Mouse (Mus musculus): Measurements from ENCODE around the gene Trim63. TPM values are rescaled to one million over a fixed set of nuclear protein-coding genes. Genes with fewer than 3 reads are reported as not detected.
"Not testable (repeated sequence)": the region's sequence is repeated elsewhere in the genome, so short reads cannot be mapped to it uniquely, and the experiment has no call there.

Gene Trim63
- polyA plus RNA-seq, 1 experiment, result 29.1 TPM

DNA sequence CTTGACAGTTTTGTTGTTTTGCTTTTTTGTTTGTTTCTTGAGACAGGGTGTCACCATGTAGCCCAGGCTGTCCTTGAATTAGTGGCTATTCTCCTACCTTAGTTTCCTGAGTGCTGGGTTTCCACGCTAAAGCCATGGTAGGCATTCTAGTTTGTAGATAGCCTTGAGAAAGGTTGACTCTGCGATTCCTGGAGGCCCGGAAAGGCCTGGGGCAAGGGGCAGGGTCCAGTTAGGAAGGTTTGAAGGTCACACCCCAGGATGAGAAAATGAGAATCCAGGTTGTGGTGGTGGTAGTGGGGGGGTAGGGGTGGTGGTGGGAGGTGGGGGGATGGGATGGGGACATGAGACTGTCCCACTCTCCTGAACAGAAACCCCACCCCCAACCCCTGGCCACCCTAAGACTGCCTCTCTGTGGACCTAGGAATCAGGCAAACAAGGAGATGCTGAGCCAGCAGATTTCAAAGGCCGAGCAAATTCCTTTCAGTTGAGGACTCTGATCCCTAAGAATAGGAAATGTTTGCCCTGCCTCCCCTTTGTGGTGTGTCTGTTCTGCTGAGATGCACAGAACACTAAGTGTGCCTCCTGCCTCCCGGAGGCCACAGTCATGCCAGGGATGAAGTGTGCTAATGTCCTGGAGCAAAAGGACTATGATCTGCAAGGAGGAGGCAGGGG, 12.1 kb downstream of the Trim63 start:
- Histone ChIP-seq H3ac (ENCODE audit: control insufficient read depth, insufficient read length) (no peak overlapping the region), H3K79me2 (ENCODE audit: control insufficient read depth, insufficient read depth) (no peaks in the 10 kb centered on the region), H3K4me3 (no peak overlapping the region), H3K4me2 (ENCODE audit: low read depth) (no peak overlapping the region), H3K36me3 (ENCODE audit: control insufficient read depth, insufficient read depth) (no peaks in the 10 kb centered on the region), H3K27me3 (ENCODE audit: control insufficient read depth, insufficient read depth, insufficient read length) (no peaks in the 10 kb centered on the region)
- TF ChIP-seq CEBPB (IDR thresholded peaks at IDR 0.05; ENCODE audit: insufficient read depth, poor library complexity, severe bottlenecking) (no peak), MAX (IDR thresholded peaks at IDR 0.05; ENCODE audit: low read depth) (no peak), REST (IDR thresholded peaks at IDR 0.05; ENCODE audit: insufficient read depth, insufficient read length) (no peak), POLR2A (IDR thresholded peaks at IDR 0.05; ENCODE audit: insufficient read length, low read depth) (no peak), E2F4 (IDR thresholded peaks at IDR 0.05; ENCODE audit: insufficient read depth) (no peak), POLR2AphosphoS2 (IDR thresholded peaks at IDR 0.05; ENCODE audit: insufficient read length, low read depth) (no peak), MYOG (IDR thresholded peaks at IDR 0.05; ENCODE audit: control insufficient read depth in 1 of 3, insufficient read depth in 1 of 3, insufficient read length in 2 of 3, low read depth in 2 of 3) (no peak), USF1 (IDR thresholded peaks at IDR 0.05; ENCODE audit: low read depth) (no peak), SRF (IDR thresholded peaks at IDR 0.05; ENCODE audit: control insufficient read depth, insufficient read length, low read depth) (no peak), MYOD1 (IDR thresholded peaks at IDR 0.05; ENCODE audit: control insufficient read depth in 1 of 3, insufficient read length in 2 of 3, low read depth in 2 of 3) (no peak), TCF3 (IDR thresholded peaks at IDR 0.05; ENCODE audit: insufficient read length, low read depth) (no peak), TCF12 (IDR thresholded peaks at IDR 0.05; ENCODE audit: insufficient read depth, poor library complexity, severe bottlenecking) (no peak)

DNA sequence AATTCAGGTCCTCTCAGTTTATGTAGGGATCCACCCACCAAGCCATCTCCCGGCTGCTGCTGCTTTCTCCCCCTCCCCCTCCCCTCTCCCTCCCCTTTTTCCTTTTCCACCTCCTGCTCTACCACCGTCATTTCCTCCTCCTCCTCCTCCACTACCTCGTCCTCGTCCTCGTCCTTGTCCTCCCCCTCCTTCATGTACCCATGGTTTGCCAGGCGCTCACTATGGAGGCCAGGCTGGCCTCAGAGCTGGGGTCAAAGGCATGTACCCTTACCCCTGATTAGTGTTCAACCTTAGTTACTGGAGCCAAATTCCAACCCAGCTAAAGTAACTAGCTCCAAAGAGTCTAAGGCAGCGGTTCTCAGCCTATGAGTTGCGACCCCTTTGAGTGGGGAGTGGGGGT, 13.2 kb downstream of the Trim63 start:
- TF ChIP-seq CEBPB (IDR thresholded peaks at IDR 0.05; ENCODE audit: insufficient read depth, poor library complexity, severe bottlenecking) (no peak), MYOD1 (IDR thresholded peaks at IDR 0.05; ENCODE audit: control insufficient read depth in 1 of 3, insufficient read length in 2 of 3, low read depth in 2 of 3) (no peak), TCF12 (IDR thresholded peaks at IDR 0.05; ENCODE audit: insufficient read depth, poor library complexity, severe bottlenecking) (no peak), REST (IDR thresholded peaks at IDR 0.05; ENCODE audit: insufficient read depth, insufficient read length) (no peak), TCF3 (IDR thresholded peaks at IDR 0.05; ENCODE audit: insufficient read length, low read depth) (no peak), MYOG (IDR thresholded peaks at IDR 0.05; ENCODE audit: control insufficient read depth in 1 of 3, insufficient read depth in 1 of 3, insufficient read length in 2 of 3, low read depth in 2 of 3) (no peak), POLR2A (IDR thresholded peaks at IDR 0.05; ENCODE audit: insufficient read length, low read depth) (no peak), SRF (IDR thresholded peaks at IDR 0.05; ENCODE audit: control insufficient read depth, insufficient read length, low read depth) (no peak), MAX (IDR thresholded peaks at IDR 0.05; ENCODE audit: low read depth) (no peak), E2F4 (IDR thresholded peaks at IDR 0.05; ENCODE audit: insufficient read depth) (no peak), POLR2AphosphoS2 (IDR thresholded peaks at IDR 0.05; ENCODE audit: insufficient read length, low read depth) (no peak), USF1 (IDR thresholded peaks at IDR 0.05; ENCODE audit: low read depth) (no peak)
- no peaks in the 10 kb centered on the region for H3K36me3 ChIP-seq (ENCODE audit: control insufficient read depth, insufficient read depth)
- no peak overlapping the region for H3ac ChIP-seq (ENCODE audit: control insufficient read depth, insufficient read length)
- no peaks in the 10 kb centered on the region for H3K79me2 ChIP-seq (ENCODE audit: control insufficient read depth, insufficient read depth)
- no peak overlapping the region for H3K4me2 ChIP-seq (ENCODE audit: low read depth)
- no peak overlapping the region for H3K4me3 ChIP-seq
- H3K27me3 ChIP-seq (ENCODE audit: control insufficient read depth, insufficient read depth, insufficient read length), result no peaks in the 10 kb centered on the region

DNA sequence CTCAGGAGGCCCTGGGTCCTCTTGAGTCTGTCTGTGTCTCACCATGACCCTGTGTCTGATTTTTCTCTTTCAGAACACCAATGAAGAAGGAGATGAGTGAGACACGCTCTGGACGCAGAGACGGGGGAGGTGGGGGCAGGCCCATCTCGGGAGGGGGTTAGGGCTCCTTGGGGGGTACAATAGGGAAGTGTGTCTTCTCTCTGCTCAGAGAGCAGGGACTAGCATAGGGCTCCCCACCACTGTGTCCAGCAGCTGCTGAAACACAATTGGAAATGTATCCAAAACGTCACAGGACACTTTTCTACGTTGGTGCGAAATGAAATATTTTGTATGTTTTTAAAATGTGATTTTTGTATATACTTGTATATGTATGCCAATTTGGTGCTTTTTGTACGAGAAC, 13.9 kb downstream of the Trim63 start:
- H3K36me3 ChIP-seq (ENCODE audit: control insufficient read depth, insufficient read depth), result no peaks in the 10 kb centered on the region
- H3K4me3 ChIP-seq, result no peak overlapping the region
- TF ChIP-seq MYOG (IDR thresholded peaks at IDR 0.05; ENCODE audit: control insufficient read depth in 1 of 3, insufficient read depth in 1 of 3, insufficient read length in 2 of 3, low read depth in 2 of 3), result no peak
- TF ChIP-seq MYOD1 (IDR thresholded peaks at IDR 0.05; ENCODE audit: control insufficient read depth in 1 of 3, insufficient read length in 2 of 3, low read depth in 2 of 3), result no peak
- TF ChIP-seq E2F4 (IDR thresholded peaks at IDR 0.05; ENCODE audit: insufficient read depth), result no peak
- TF ChIP-seq TCF12 (IDR thresholded peaks at IDR 0.05; ENCODE audit: insufficient read depth, poor library complexity, severe bottlenecking), result no peak
- TF ChIP-seq POLR2A (IDR thresholded peaks at IDR 0.05; ENCODE audit: insufficient read length, low read depth), result no peak
- no peak for TF ChIP-seq CEBPB (IDR thresholded peaks at IDR 0.05; ENCODE audit: insufficient read depth, poor library complexity, severe bottlenecking)
- no peak overlapping the region for H3K4me2 ChIP-seq (ENCODE audit: low read depth)
- no peaks in the 10 kb centered on the region for H3K27me3 ChIP-seq (ENCODE audit: control insufficient read depth, insufficient read depth, insufficient read length)
- H3K79me2 ChIP-seq (ENCODE audit: control insufficient read depth, insufficient read depth), result no peaks in the 10 kb centered on the region
- H3ac ChIP-seq (ENCODE audit: control insufficient read depth, insufficient read length), result no peak overlapping the region

DNA sequence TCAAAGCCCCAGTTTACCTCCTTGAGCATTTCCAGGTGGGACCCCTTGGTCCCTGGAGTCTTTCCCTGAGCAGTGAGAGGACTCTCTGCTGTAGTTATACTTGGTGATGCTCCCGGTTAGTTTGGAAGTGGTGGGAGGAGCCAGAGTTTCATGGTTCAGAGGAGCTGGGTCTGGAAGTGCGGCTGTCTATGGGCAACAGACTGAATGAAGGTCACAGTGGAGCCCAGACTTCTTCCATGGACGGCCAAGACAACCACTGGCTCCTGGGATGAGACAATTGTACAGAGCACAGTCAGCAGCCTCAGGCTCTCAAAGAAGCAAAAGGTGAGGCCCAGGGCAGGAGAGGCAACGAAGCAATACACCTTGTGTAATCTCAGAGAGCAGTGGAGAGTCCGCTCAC, 15.4 kb downstream of the Trim63 start:
- no peak overlapping the region for H3ac ChIP-seq (ENCODE audit: control insufficient read depth, insufficient read length)
- no peak overlapping the region for H3K4me2 ChIP-seq (ENCODE audit: low read depth)
- peaks cover 2% of the 10 kb centered on the region for H3K27me3 ChIP-seq (ENCODE audit: control insufficient read depth, insufficient read depth, insufficient read length)
- no peaks in the 10 kb centered on the region for H3K36me3 ChIP-seq (ENCODE audit: control insufficient read depth, insufficient read depth)
- no peak for TF ChIP-seq CEBPB (IDR thresholded peaks at IDR 0.05; ENCODE audit: insufficient read depth, poor library complexity, severe bottlenecking)
- TF ChIP-seq E2F4 (IDR thresholded peaks at IDR 0.05; ENCODE audit: insufficient read depth), result no peak
- no peak for TF ChIP-seq SRF (IDR thresholded peaks at IDR 0.05; ENCODE audit: control insufficient read depth, insufficient read length, low read depth)
- TF ChIP-seq MAX (IDR thresholded peaks at IDR 0.05; ENCODE audit: low read depth), result no peak
- no peak for TF ChIP-seq USF1 (IDR thresholded peaks at IDR 0.05; ENCODE audit: low read depth)
- TF ChIP-seq MYOG (IDR thresholded peaks at IDR 0.05; ENCODE audit: control insufficient read depth in 1 of 3, insufficient read depth in 1 of 3, insufficient read length in 2 of 3, low read depth in 2 of 3), result no peak
- TF ChIP-seq MYOD1 (IDR thresholded peaks at IDR 0.05; ENCODE audit: control insufficient read depth in 1 of 3, insufficient read length in 2 of 3, low read depth in 2 of 3), result no peak
- no peak for TF ChIP-seq POLR2A (IDR thresholded peaks at IDR 0.05; ENCODE audit: insufficient read length, low read depth)
- TF ChIP-seq TCF12 (IDR thresholded peaks at IDR 0.05; ENCODE audit: insufficient read depth, poor library complexity, severe bottlenecking), result no peak
- TF ChIP-seq REST (IDR thresholded peaks at IDR 0.05; ENCODE audit: insufficient read depth, insufficient read length), result no peak
- TF ChIP-seq TCF3 (IDR thresholded peaks at IDR 0.05; ENCODE audit: insufficient read length, low read depth), result no peak
- no peak for TF ChIP-seq POLR2AphosphoS2 (IDR thresholded peaks at IDR 0.05; ENCODE audit: insufficient read length, low read depth)
- no peaks in the 10 kb centered on the region for H3K79me2 ChIP-seq (ENCODE audit: control insufficient read depth, insufficient read depth)
- H3K4me3 ChIP-seq, result no peak overlapping the region

DNA sequence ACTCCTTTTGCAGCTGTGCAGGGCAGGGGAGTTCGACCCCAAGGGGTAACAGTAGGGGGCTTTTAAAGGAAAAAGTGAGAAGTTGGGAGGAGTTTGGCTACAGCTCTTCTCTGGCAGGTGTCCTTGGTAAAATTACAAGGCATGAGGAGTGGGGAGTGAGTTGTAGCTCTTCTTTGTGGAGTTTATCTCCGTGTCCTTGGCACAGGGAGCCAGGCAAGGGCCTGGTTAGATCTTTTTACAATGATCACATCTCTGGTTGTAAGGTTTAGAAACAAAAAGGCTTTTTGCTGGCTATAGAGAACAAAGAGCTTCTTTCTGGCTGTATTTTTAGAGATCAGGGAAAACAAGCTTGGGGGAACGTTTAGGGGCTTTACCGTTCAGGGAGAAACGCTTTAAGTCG, 26.3 kb downstream of the Trim63 start:
- H3K36me3 ChIP-seq (ENCODE audit: control insufficient read depth, insufficient read depth); H3K4me3 ChIP-seq; H3K79me2 ChIP-seq (ENCODE audit: control insufficient read depth, insufficient read depth); H3K4me2 ChIP-seq (ENCODE audit: low read depth); H3ac ChIP-seq (ENCODE audit: control insufficient read depth, insufficient read length): not testable (repeated sequence)
- H3K27me3 ChIP-seq (ENCODE audit: control insufficient read depth, insufficient read depth, insufficient read length), result peaks cover 35% of the 10 kb centered on the region
